In the genomic region with DNA sequence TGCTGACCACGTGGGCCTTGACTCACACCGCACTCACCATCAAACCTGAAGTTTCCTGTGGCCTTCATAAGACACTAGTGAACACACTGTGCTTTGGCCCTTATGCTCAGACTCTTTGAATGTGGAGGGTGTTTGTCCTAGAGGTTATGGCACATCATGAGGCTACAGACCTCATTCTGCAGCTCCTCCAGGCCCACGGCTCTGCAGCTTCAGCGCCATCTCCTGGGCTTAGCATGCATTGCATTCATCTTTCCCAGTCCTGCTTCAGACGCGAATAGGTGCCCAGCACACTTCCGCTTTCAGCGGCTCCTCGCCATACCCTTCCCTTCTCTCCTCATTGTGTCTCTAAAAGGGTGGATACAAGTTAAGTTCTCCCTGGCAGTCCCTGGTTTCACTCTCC, we compare ENCODE assay signal across 9 mouse cellular contexts. TPM values are rescaled to one million over a fixed set of nuclear protein-coding genes. Genes with fewer than 3 reads are reported as not detected.
DNase-seq lines count a peak whose midpoint lies in the region; ATAC-seq and TF ChIP-seq lines count a peak whose summit lies in the region.
"Had no signal": no experiment of that assay in that cellular context is flagged by ENCODE, and none has a peak within 500 bp of the region (broad histone marks: within the 10 kb centered on the region; RNA-seq: fewer than 3 reads in every experiment).

No protein-coding gene starts in this region.

- no peak for TF ChIP-seq EP300 in stomach, postnatal 0 days (optimal IDR thresholded peaks at IDR 0.05)

- H3K27ac ChIP-seq in midbrain, embryonic 12.5 days (replicated peaks), result no peak overlapping the region
- H3K27ac ChIP-seq in stomach, postnatal 0 days (replicated peaks), result no peak overlapping the region

- peak; percentile 64 for DNase-seq in kidney, adult 18-20 months
- DNase-seq in kidney, adult 11 months, result no peak
- DNase-seq in cerebellum, postnatal 25 days, result peak; percentile 83 to 89
- DNase-seq in gastrocnemius, adult 18-20 months (ENCODE audit: low spot score), result peak; percentile 70
- peak; percentile 4 for DNase-seq in induced T-regulatory cell, adult 2 months (ENCODE audit: low read depth)
- peak; percentile 69 to 75 for DNase-seq in left cerebral cortex, postnatal 25 days (ENCODE audit: low spot score in 2 of 2)
- peak; percentile 77 for DNase-seq in stomach, postnatal 0 days (ENCODE audit: low spot score)

- WGBS in midbrain, embryonic 12.5 days, result 27% methylated on average over 9 of the region's 9 CpGs
- 33% methylated on average over 9 of the region's 9 CpGs for WGBS in stomach, postnatal 0 days

- no peaks in the 10 kb centered on the region for H3K27me3 ChIP-seq in midbrain, embryonic 12.5 days
- H3K27me3 ChIP-seq in stomach, postnatal 0 days (ENCODE audit: control insufficient read depth, insufficient read depth, low read length), result no peaks in the 10 kb centered on the region

- intact Hi-C loops in left cerebral cortex, postnatal 25 days (cut with DNase I), result no loop called here

- H3K4me2 ChIP-seq in midbrain, embryonic 12.5 days (replicated peaks), result peak overlapping the region; percentile 42
- peak overlapping the region; percentile 29; the same call in 1 of the 2 replicates for H3K4me2 ChIP-seq in stomach, postnatal 0 days (replicated peaks; ENCODE audit: low read depth)

- 0 out of 2 replicates have a peak, but pooled peaks cover 3% of the 10 kb centered on the region for H3K4me1 ChIP-seq in midbrain, embryonic 12.5 days
- H3K4me1 ChIP-seq in stomach, postnatal 0 days (replicated peaks; ENCODE audit: control insufficient read depth, insufficient read depth), result no peaks in the 10 kb centered on the region

- ATAC-seq in midbrain, embryonic 12.5 days (ENCODE audit: low FRiP score, low read depth), result no peak
- ATAC-seq in stomach, postnatal 0 days (ENCODE audit: low FRiP score, low TSS enrichment), result no peak

- H3K9me3 ChIP-seq in midbrain, embryonic 12.5 days, result no peaks in the 10 kb centered on the region
- H3K9me3 ChIP-seq in stomach, postnatal 0 days (ENCODE audit: control insufficient read depth, low read length), result no peaks in the 10 kb centered on the region

- H3K36me3 ChIP-seq in midbrain, embryonic 12.5 days, result no peaks in the 10 kb centered on the region
- H3K36me3 ChIP-seq in stomach, postnatal 0 days (ENCODE audit: control insufficient read depth, insufficient read depth, low read length), result no peaks in the 10 kb centered on the region

- peak; percentile 89 for TF ChIP-seq CTCF in stomach, postnatal 0 days (IDR thresholded peaks at IDR 0.05; ENCODE audit: low read depth)

- no peak overlapping the region for H3K9ac ChIP-seq in midbrain, embryonic 12.5 days (replicated peaks)
- 0 out of 2 replicates have a peak overlapping the region, but pooled peaks have one; percentile 35 for H3K9ac ChIP-seq in stomach, postnatal 0 days (ENCODE audit: low read length)

- peak overlapping the region; percentile 14; the same call in 1 of the 2 replicates for H3K4me3 ChIP-seq in midbrain, embryonic 12.5 days
- H3K4me3 ChIP-seq in stomach, postnatal 0 days (ENCODE audit: low read depth, low read length), result 0 out of 2 replicates have a peak overlapping the region, but pooled peaks have one; percentile 6

RNA-seq across cellular contexts. Expression of a gene that starts 1.7 kb away (rescaled TPM):
- not detected for total RNA-seq in gastrocnemius, adult 18-20 months (2021)
- total RNA-seq in left cerebral cortex, postnatal 25 days (2021), result not detected
- polyA plus RNA-seq in midbrain, embryonic 12.5 days (2016; fragmentation: Nextera tagmentation; extraction: Ambion mirVana), result not detected in 2 replicates
- polyA plus RNA-seq in stomach, postnatal 0 days (2015; fragmentation: Nextera tagmentation; extraction: Ambion mirVana), result 0.02 and 0.07 TPM in 2 replicates

RNA-seq across cellular contexts. Expression of a gene that starts 14.7 kb away (rescaled TPM):
- total RNA-seq in gastrocnemius, adult 18-20 months (2021), result not detected
- under 1 TPM in 1 of 2 experiments, not detected in 1; 0.09 TPM for total RNA-seq in left cerebral cortex, postnatal 25 days (2021)
- polyA plus RNA-seq in midbrain, embryonic 12.5 days (2016; fragmentation: Nextera tagmentation; extraction: Ambion mirVana), result 0.07 and 0.09 TPM in 2 replicates
- polyA plus RNA-seq in stomach, postnatal 0 days (2015; fragmentation: Nextera tagmentation; extraction: Ambion mirVana), result 0.01 TPM in 1 of 2 replicates, not detected in the other
- polyA plus RNA-seq: gonadal fat pad, adult 2 months had no signal

RNA-seq across cellular contexts. Expression of a gene that starts 15.7 kb away (rescaled TPM):
- 1 to 10 TPM; 1.2 TPM for total RNA-seq in gastrocnemius, adult 18-20 months (2021)
- total RNA-seq in left cerebral cortex, postnatal 25 days (2021), result 1 to 10 TPM; 3.4 to 3.9 TPM
- polyA plus RNA-seq in midbrain, embryonic 12.5 days (2016; fragmentation: Nextera tagmentation; extraction: Ambion mirVana), result 2.0 and 4.4 TPM in 2 replicates
- 2.0 and 2.2 TPM in 2 replicates for polyA plus RNA-seq in stomach, postnatal 0 days (2015; fragmentation: Nextera tagmentation; extraction: Ambion mirVana)

RNA-seq across cellular contexts. Expression of a gene that starts 39.4 kb away (rescaled TPM):
- not detected for total RNA-seq in gastrocnemius, adult 18-20 months (2021)
- 1 to 10 TPM; 3.5 to 4.8 TPM for total RNA-seq in left cerebral cortex, postnatal 25 days (2021)
- 0.15 and 0.20 TPM in 2 replicates for polyA plus RNA-seq in midbrain, embryonic 12.5 days (2016; fragmentation: Nextera tagmentation; extraction: Ambion mirVana)
- polyA plus RNA-seq in stomach, postnatal 0 days (2015; fragmentation: Nextera tagmentation; extraction: Ambion mirVana), result 0.04 TPM in 1 of 2 replicates, not detected in the other
